ENCODE assay signal across 23 mouse cellular contexts in the genomic region with DNA sequence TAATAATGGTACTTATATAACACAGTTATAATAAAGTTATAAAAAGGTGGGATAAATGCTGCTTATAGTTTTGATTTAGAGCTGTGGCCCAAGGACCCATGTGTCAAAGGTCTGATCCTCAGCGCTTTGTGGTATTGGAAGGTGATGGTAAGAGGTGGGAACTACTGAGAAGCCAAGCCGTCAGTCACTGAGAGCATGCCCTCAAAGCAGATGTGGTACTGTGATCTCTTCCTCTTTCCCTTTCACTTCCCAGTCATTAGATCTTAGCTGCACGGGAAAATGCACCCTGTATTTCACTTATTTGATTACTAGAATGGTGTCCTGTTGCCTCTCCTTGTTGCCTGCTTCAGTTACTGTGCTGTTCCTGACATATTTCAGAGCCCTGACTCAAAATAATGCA. TPM values are rescaled to one million over a fixed set of nuclear protein-coding genes. Genes with fewer than 3 reads are reported as not detected.
"Had no signal": no experiment of that assay in that cellular context is flagged by ENCODE, and none has a peak within 500 bp of the region (broad histone marks: within the 10 kb centered on the region; RNA-seq: fewer than 3 reads in every experiment).

No protein-coding gene starts in this region.

- H3K4me3 ChIP-seq: kidney, embryonic 15.5 days; left cerebral cortex, adult 2 months; lung, embryonic 15.5 days; neural tube, embryonic 12.5 days; neural tube, embryonic 15.5 days; stomach, embryonic 15.5 days had no signal

- DNase-seq: kidney, adult 11 months; kidney, adult 8-10 months; kidney, postnatal 10 days; kidney, postnatal 36 days; layer of hippocampus, postnatal 36 days; lung, adult 18-20 months; lung, postnatal 14 days; midbrain, embryonic 14.5 days; right cerebral cortex, adult 18-20 months; right cerebral cortex, postnatal 14 days; right cerebral cortex, postnatal 4 days; thymus, postnatal 36 days had no signal

- H3K9ac ChIP-seq: kidney, embryonic 15.5 days; liver, embryonic 14.5 days; lung, embryonic 15.5 days; neural tube, embryonic 12.5 days; neural tube, embryonic 15.5 days; stomach, embryonic 15.5 days had no signal

- H3K27ac ChIP-seq: kidney, embryonic 15.5 days; left cerebral cortex, adult 2 months; liver, embryonic 14.5 days; lung, embryonic 15.5 days; macrophage; neural tube, embryonic 12.5 days; neural tube, embryonic 15.5 days; stomach, embryonic 15.5 days had no signal

- H3K27me3 ChIP-seq: kidney, embryonic 15.5 days; lung, embryonic 15.5 days; neural tube, embryonic 12.5 days; neural tube, embryonic 15.5 days; stomach, embryonic 15.5 days had no signal

- H3K9me3 ChIP-seq: kidney, embryonic 15.5 days; lung, embryonic 15.5 days; neural tube, embryonic 12.5 days; neural tube, embryonic 15.5 days; stomach, embryonic 15.5 days had no signal

- H3K36me3 ChIP-seq: kidney, embryonic 15.5 days; lung, embryonic 15.5 days; neural tube, embryonic 12.5 days; neural tube, embryonic 15.5 days; stomach, embryonic 15.5 days had no signal

- H3K4me2 ChIP-seq: kidney, embryonic 15.5 days; lung, embryonic 15.5 days; midbrain, embryonic 11.5 days; neural tube, embryonic 12.5 days; neural tube, embryonic 15.5 days; stomach, embryonic 15.5 days had no signal

- H3K4me1 ChIP-seq: kidney, embryonic 15.5 days; lung, embryonic 15.5 days; stomach, embryonic 15.5 days had no signal

RNA-seq across cellular contexts. Expression of a gene that starts 59.9 kb away (rescaled TPM):
- total RNA-seq: megakaryocyte-erythroid progenitor cell, adult 5-6 weeks had no signal
- polyA plus RNA-seq: limb, embryonic 11.5 days had no signal
